Mouse (Mus musculus) R1 (cell line): ENCODE results near the gene Rps6kb2.

ENCODE experiments used
- DNase-seq: peaks from one replicate; pipeline ENCODE4 v3.0.0-alpha.2; 2018; ENCODE audit warnings: low read depth, low spot score

Rps6kb2 gene

GRCm38 (mm10) chr19:4189051-4189620 lies 26.0 kb upstream of the Rps6kb2 start:
- DNase-seq: no peak

GRCm38 (mm10) chr19:4187303-4187702 lies 24.1 kb upstream of the Rps6kb2 start:
- DNase-seq: no peak

GRCm38 (mm10) chr19:4184976-4185975 lies 22.1 kb upstream of the Rps6kb2 start:
- DNase-seq: peak; percentile 79

GRCm38 (mm10) chr19:4183689-4184088 lies 20.5 kb upstream of the Rps6kb2 start:
- no peak for DNase-seq

- peak; percentile 73 for DNase-seq
These were observed 18.7 kb upstream of the Rps6kb2 start for GRCm38 (mm10) chr19:4181892-4182291.

- DNase-seq: no peak
These were observed 17.3 kb upstream of the Rps6kb2 start for GRCm38 (mm10) chr19:4180411-4180810.

GRCm38 (mm10) chr19:4175368-4175947 lies 12.3 kb upstream of the Rps6kb2 start, which contains the start of gene Carns1:
Gene Carns1, minus strand, starts transcription at chr19:4175479.
- peak; percentile 26 for DNase-seq

GRCm38 (mm10) chr19:4172925-4173324 lies 9.8 kb upstream of the Rps6kb2 start:
- no peak for DNase-seq

GRCm38 (mm10) chr19:4171393-4172290 lies 8.5 kb upstream of the Rps6kb2 start:
- no peak for DNase-seq

GRCm38 (mm10) chr19:4170723-4171392 lies 7.7 kb upstream of the Rps6kb2 start:
- no peak for DNase-seq

GRCm38 (mm10) chr19:4169810-4170209 lies 6.7 kb upstream of the Rps6kb2 start:
- no peak for DNase-seq

GRCm38 (mm10) chr19:4169378-4169784 lies 6.2 kb upstream of the Rps6kb2 start:
- peak; percentile 98 for DNase-seq

- no peak for DNase-seq
These were observed 3.7 kb upstream of the Rps6kb2 start for GRCm38 (mm10) chr19:4166678-4167476.

- no peak for DNase-seq
These were observed 1.6 kb upstream of the Rps6kb2 start for GRCm38 (mm10) chr19:4164721-4165120.

GRCm38 (mm10) chr19:4164100-4164499 lies 946 bp upstream of the Rps6kb2 start:
- DNase-seq: no peak

GRCm38 (mm10) chr19:4163543-4163887 lies 361 bp upstream of the Rps6kb2 start:
- DNase-seq: no peak

- no peak for DNase-seq
These were observed 4.1 kb downstream of the Rps6kb2 start for GRCm38 (mm10) chr19:4159049-4159448.

- no peak for DNase-seq
These were observed 6.4 kb downstream of the Rps6kb2 start for GRCm38 (mm10) chr19:4156771-4157170.

GRCm38 (mm10) chr19:4156073-4156579 lies 7.0 kb downstream of the Rps6kb2 start:
- no peak for DNase-seq
